ENCODE assay signal across 14 mouse cellular contexts in the genomic region with DNA sequence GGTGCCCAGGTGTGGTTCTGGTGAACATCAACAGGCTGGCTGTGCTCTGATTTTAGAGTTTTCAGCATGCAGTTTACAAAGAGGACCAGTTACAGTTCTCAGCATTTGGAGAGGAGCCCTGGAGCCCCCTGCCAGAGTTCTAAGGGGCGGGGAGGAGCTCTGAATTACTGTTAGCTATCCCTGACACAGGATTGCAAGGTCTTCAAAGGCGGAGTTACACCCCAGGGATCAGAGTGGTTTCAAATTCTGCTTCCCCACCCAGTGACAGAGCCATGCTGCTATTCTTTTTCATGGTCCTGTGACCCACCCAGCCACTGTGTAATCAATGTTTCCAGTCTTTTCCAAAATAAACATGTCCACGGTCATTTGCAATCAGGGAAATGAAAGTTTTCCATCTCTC.
A peak's percentile ranks its signal among the peaks of the same experiment; 100 is the strongest.
DNase-seq lines count a peak whose midpoint lies in the region; ATAC-seq and TF ChIP-seq lines count a peak whose summit lies in the region.
"Had no signal": no experiment of that assay in that cellular context is flagged by ENCODE, and none has a peak within 500 bp of the region (broad histone marks: within the 10 kb centered on the region; RNA-seq: fewer than 3 reads in every experiment).

No protein-coding gene starts in this region.

- CTCF ChIA-PET in Patski (lab: Charles Lee): interaction anchor here (0.9 kb wide), 1 partner anchor 97 kb away, joined by 3 read pairs; no protein-coding TSS in a partner anchor

- no peak overlapping the region for H3K9ac ChIP-seq in kidney, embryonic 15.5 days
- H3K9ac ChIP-seq in embryonic facial prominence, embryonic 11.5 days (replicated peaks; ENCODE audit: low read length): no peak overlapping the region
- H3K9ac ChIP-seq: intestine, embryonic 15.5 days had no signal

- H3K36me3 ChIP-seq in kidney, embryonic 15.5 days: no peaks in the 10 kb centered on the region
- H3K36me3 ChIP-seq in embryonic facial prominence, embryonic 11.5 days (replicated peaks; ENCODE audit: control insufficient read depth, insufficient read depth, low read depth, low read length): no peaks in the 10 kb centered on the region
- H3K36me3 ChIP-seq: G1E; intestine, embryonic 15.5 days had no signal

- peak; percentile 49 for ATAC-seq in kidney, embryonic 15.5 days (replicated peaks; ENCODE audit: low FRiP score)
- peak; percentile 32 for ATAC-seq in Patski
- no peak; the same call in 1 of the 2 replicates for ATAC-seq in embryonic facial prominence, embryonic 11.5 days (replicated peaks; ENCODE audit: insufficient number of reproducible peaks, low FRiP score, low TSS enrichment, low read depth)
- no peak for ATAC-seq in erythroblast, adult 5-6 weeks (replicated peaks; ENCODE audit: low FRiP score, poor library complexity, severe bottlenecking)
- ATAC-seq: intestine, embryonic 15.5 days had no signal

- H3K4me3 ChIP-seq in kidney, embryonic 15.5 days (replicated peaks): no peak overlapping the region
- no peak overlapping the region for H3K4me3 ChIP-seq in embryonic facial prominence, embryonic 11.5 days (ENCODE audit: low read depth, low read length)
- H3K4me3 ChIP-seq: intestine, embryonic 15.5 days; left cerebral cortex, adult 2 months had no signal

- no peak for TF ChIP-seq CTCF in Patski (IDR thresholded peaks at IDR 0.05)

- POLR2A ChIA-PET in Patski (lab: Charles Lee): no interaction called here

- H3K27ac ChIP-seq in kidney, embryonic 15.5 days: no peak overlapping the region
- H3K27ac ChIP-seq in embryonic facial prominence, embryonic 11.5 days (replicated peaks; ENCODE audit: low read depth, low read length): no peak overlapping the region
- H3K27ac ChIP-seq: intestine, embryonic 15.5 days; left cerebral cortex, adult 2 months; macrophage had no signal

- H3K4me1 ChIP-seq in kidney, embryonic 15.5 days: peaks cover 11% of the 10 kb centered on the region
- no peaks in the 10 kb centered on the region for H3K4me1 ChIP-seq in embryonic facial prominence, embryonic 11.5 days (ENCODE audit: control insufficient read depth, insufficient read depth, low read length)
- H3K4me1 ChIP-seq: intestine, embryonic 15.5 days had no signal

- in situ Hi-C loops in Patski (cut with MboI; ENCODE audit: low pct_unique_long_range_greater_than_20kb): no loop called here

- H3K27me3 ChIP-seq in kidney, embryonic 15.5 days: no peaks in the 10 kb centered on the region
- H3K27me3 ChIP-seq in Patski: no peaks in the 10 kb centered on the region
- no peaks in the 10 kb centered on the region for H3K27me3 ChIP-seq in embryonic facial prominence, embryonic 11.5 days (ENCODE audit: control insufficient read depth, insufficient read depth, low read length)
- H3K27me3 ChIP-seq: intestine, embryonic 15.5 days had no signal

- no peaks in the 10 kb centered on the region for H3K9me3 ChIP-seq in kidney, embryonic 15.5 days (replicated peaks)
- no peaks in the 10 kb centered on the region for H3K9me3 ChIP-seq in embryonic facial prominence, embryonic 11.5 days (replicated peaks; ENCODE audit: control insufficient read depth, low read length)
- H3K9me3 ChIP-seq: G1E; intestine, embryonic 15.5 days had no signal

- H3K4me2 ChIP-seq in kidney, embryonic 15.5 days: peak overlapping the region; percentile 14
- no peak overlapping the region for H3K4me2 ChIP-seq in embryonic facial prominence, embryonic 11.5 days (ENCODE audit: low read depth, low read length)
- H3K4me2 ChIP-seq: intestine, embryonic 15.5 days had no signal

- no peak for DNase-seq in kidney, postnatal 4 days
- DNase-seq in Patski (ENCODE audit: low read depth, low spot score): no peak
- DNase-seq in embryonic facial prominence, embryonic 11.5 days (ENCODE audit: low spot score): peak; percentile 58
- DNase-seq in lung, postnatal 25 days (ENCODE audit: low spot score): peak; percentile 4
- DNase-seq in thymus, postnatal 14 days: no peak
- DNase-seq in frontal cortex, adult 2 months (ENCODE audit: extremely low spot score in 1 of 2, low spot score in 1 of 2): no peak
- DNase-seq: right cerebral cortex, postnatal 14 days; thymus, postnatal 25 days had no signal

- WGBS in kidney, embryonic 15.5 days: 6% methylated on average over 3 of the region's 3 CpGs
- 8% methylated on average over 3 of the region's 3 CpGs for WGBS in embryonic facial prominence, embryonic 11.5 days

Comparison
In these comparisons a context has a peak if more than half of its experiments do, and no peak if none do; other contexts are left out.
1. ATAC-seq: peak in kidney, embryonic 15.5 days (single experiment) and Patski (single experiment); none in embryonic facial prominence, embryonic 11.5 days (single experiment) and erythroblast, adult 5-6 weeks (single experiment).
2. DNase-seq: peak in embryonic facial prominence, embryonic 11.5 days (single experiment) and lung, postnatal 25 days (single experiment); none in kidney, postnatal 4 days (0 of 2), Patski (single experiment), thymus, postnatal 14 days (single experiment) and frontal cortex, adult 2 months (0 of 2).